Mouse (Mus musculus) midbrain, embryonic 14.5 days (tissue): ENCODE data around the gene Nek2. TPM values are rescaled to one million over a fixed set of nuclear protein-coding genes. Genes with fewer than 3 reads are reported as not detected.

ENCODE experiments used
- ATAC-seq: fragments of 200-750 bp; cut with Nextera tagmentation; 2 replicates; pipeline ENCODE4 v1.8.0; 2017; ENCODE audit warnings: moderate number of reproducible peaks, moderate library complexity; ENCODE audit not compliant: low FRiP score, low TSS enrichment
- DNase-seq: peaks from one replicate; pipeline ENCODE4 v3.0.0-alpha.2; 2015
- H3K27ac ChIP-seq: fragments of 300-500 bp; sonication (generic); replicated peaks from 2 replicates; pipeline ENCODE4 v1.5.1; 2014; ENCODE audit warnings: mild to moderate bottlenecking, low read depth, low read length, moderate library complexity
- H3K27me3 ChIP-seq: fragments of 300-500 bp; sonication (generic); 2 replicates; pipeline ENCODE4 v1.6.1; 2014; ENCODE audit warnings: low read length, control low read depth, mixed read lengths; ENCODE audit not compliant: control insufficient read depth, insufficient read depth
- H3K36me3 ChIP-seq: fragments of 300-500 bp; sonication (generic); 2 replicates; pipeline ENCODE4 v1.6.1; 2014; ENCODE audit warnings: low read length, control low read depth; ENCODE audit not compliant: control insufficient read depth, insufficient read depth
- H3K4me1 ChIP-seq: fragments of 300-500 bp; sonication (generic); 2 replicates; pipeline ENCODE4 v1.6.1; 2014; ENCODE audit warnings: mild to moderate bottlenecking, antibody characterized with exemption, low read length, control low read depth; ENCODE audit not compliant: control insufficient read depth, insufficient read depth
- H3K4me2 ChIP-seq: fragments of 300-500 bp; sonication (generic); 2 replicates; pipeline ENCODE4 v1.6.1; 2014; ENCODE audit warnings: mild to moderate bottlenecking, low read length, moderate library complexity
- H3K4me3 ChIP-seq: fragments of 300-500 bp; sonication (generic); replicated peaks from 2 replicates; pipeline ENCODE4 v1.5.1; 2014; ENCODE audit warnings: low read depth, low read length
- H3K9ac ChIP-seq: fragments of 300-500 bp; sonication (generic); replicated peaks from 2 replicates; pipeline ENCODE4 v1.6.1; 2014; ENCODE audit warnings: mild to moderate bottlenecking, low read length, moderate library complexity
- H3K9me3 ChIP-seq: fragments of 300-500 bp; sonication (generic); 2 replicates; pipeline ENCODE4 v1.6.1; 2016; ENCODE audit warnings: low read length, control low read depth, mixed read lengths; ENCODE audit not compliant: control insufficient read depth
- WGBS: fragments of 180-500 bp; shearing (Covaris S2); extraction: QIAGEN DNeasy Blood & Tissue Kit; methylation state at CpG from one replicate; pipeline ENCODE4 v1.1.7; 2014; 5-methylcytosine and 5-hydroxymethylcytosine counted together
- polyA plus RNA-seq: library from polyadenylated mRNA; unstranded; fragments of >200 nt; fragmentation: Nextera tagmentation; extraction: Ambion mirVana; gene quantifications from 2 replicates; pipeline ENCODE4 v1.2.1, GENCODE M21; 2014

Nek2 gene
- polyA plus RNA-seq, 1 experiment from 2014 or later, result 10.5 TPM

GRCm38 (mm10) chr1:191878518-191878921 is 57.3 kb downstream of the Nek2 start:
- Histone ChIP-seq H3K9ac (no peak overlapping the region), H3K4me2 (no peak overlapping the region), H3K9me3 (no peaks in the 10 kb centered on the region), H3K27ac (no peak overlapping the region), H3K4me3 (no peak overlapping the region), H3K27me3 (no peaks in the 10 kb centered on the region), H3K36me3 (no peaks in the 10 kb centered on the region), H3K4me1 (no peaks in the 10 kb centered on the region)
- DNase-seq, result peak; percentile 46
- 47% methylated on average over 4 of the region's 4 CpGs for WGBS
- no peak for ATAC-seq

GRCm38 (mm10) chr1:191880247-191880646 is 59.0 kb downstream of the Nek2 start:
- no peak overlapping the region for H3K4me2 ChIP-seq
- no peaks in the 10 kb centered on the region for H3K9me3 ChIP-seq
- no peak for ATAC-seq
- H3K4me3 ChIP-seq, result no peak overlapping the region
- no peak for DNase-seq
- H3K36me3 ChIP-seq, result no peaks in the 10 kb centered on the region
- no peak overlapping the region for H3K27ac ChIP-seq
- H3K27me3 ChIP-seq, result no peaks in the 10 kb centered on the region
- H3K9ac ChIP-seq, result no peak overlapping the region
- 93% methylated on average over 3 of the region's 3 CpGs for WGBS
- no peaks in the 10 kb centered on the region for H3K4me1 ChIP-seq

- no peaks in the 10 kb centered on the region for H3K9me3 ChIP-seq
- 81% methylated on average over 8 of the region's 8 CpGs for WGBS
- no peaks in the 10 kb centered on the region for H3K4me1 ChIP-seq
- H3K4me3 ChIP-seq, result no peak overlapping the region
- DNase-seq (no peak), ATAC-seq (no peak)
- H3K36me3 ChIP-seq, result no peaks in the 10 kb centered on the region
- no peak overlapping the region for H3K9ac ChIP-seq
- no peaks in the 10 kb centered on the region for H3K27me3 ChIP-seq
- no peak overlapping the region for H3K27ac ChIP-seq
- no peak overlapping the region for H3K4me2 ChIP-seq
Measured at GRCm38 (mm10) chr1:191880921-191881609, 59.8 kb downstream of the Nek2 start.

GRCm38 (mm10) chr1:191881663-191882062 is 60.4 kb downstream of the Nek2 start:
- Histone ChIP-seq H3K36me3 (no peaks in the 10 kb centered on the region), H3K9ac (no peak overlapping the region), H3K27ac (no peak overlapping the region), H3K27me3 (no peaks in the 10 kb centered on the region), H3K4me3 (no peak overlapping the region), H3K9me3 (no peaks in the 10 kb centered on the region), H3K4me1 (no peaks in the 10 kb centered on the region), H3K4me2 (no peak overlapping the region)
- WGBS, result 74% methylated on average over 2 of the region's 2 CpGs
- ATAC-seq (no peak), DNase-seq (no peak)

Other genes with a start within 250 kb of the Nek2 start
- gene Dtl, start 245.9 kb upstream of the Nek2 start, polyA plus RNA-seq, result 4.8 and 10.4 TPM in 2 replicates
- 32.0 and 43.6 TPM in 2 replicates for gene Ints7, start 245.8 kb upstream of the Nek2 start, polyA plus RNA-seq
- gene Lpgat1, start 103.6 kb upstream of the Nek2 start, polyA plus RNA-seq, result 51.6 and 55.8 TPM in 2 replicates
- 2.3 and 2.9 TPM in 2 replicates for gene Slc30a1, start 85.3 kb downstream of the Nek2 start, polyA plus RNA-seq
- 1.6 and 2.4 TPM in 2 replicates for gene Rd3, start 155.9 kb downstream of the Nek2 start, polyA plus RNA-seq